Mouse (Mus musculus): ENCODE measurements around the gene B230219D22Rik.

- TF ChIP-seq CTCF (IDR thresholded peaks at IDR 0.05; ENCODE audit: borderline replicate concordance, extremely low read depth, insufficient read depth, insufficient read length) (no peak), POLR2A (IDR thresholded peaks at IDR 0.05; ENCODE audit: borderline replicate concordance, extremely low read depth, insufficient read depth, insufficient read length, poor library complexity, severe bottlenecking) (no peak)
These were observed 9.3 kb upstream of the B230219D22Rik start for GRCm38 (mm10) chr13:55683581-55683980.
